In the genomic region with DNA sequence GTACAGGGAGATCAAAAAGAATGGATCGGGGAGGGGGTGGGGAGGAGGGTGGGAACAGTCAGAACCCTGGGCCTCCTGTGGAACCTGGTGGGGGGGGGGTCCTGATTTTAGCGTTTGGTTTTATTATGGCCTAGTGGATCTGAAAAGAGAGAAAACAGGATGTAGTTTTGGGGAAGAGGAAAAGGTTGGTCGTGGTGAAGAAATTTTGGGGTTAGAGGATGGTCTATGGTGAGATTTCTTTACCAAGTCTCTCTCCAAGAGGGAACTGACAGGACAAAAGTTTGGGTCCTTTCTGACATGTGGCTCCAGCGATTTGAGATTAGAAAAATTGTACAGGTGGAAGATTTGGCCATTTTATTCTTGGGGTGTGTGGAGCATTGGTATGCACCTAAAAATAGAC, we compare ENCODE assay signal across 16 mouse cellular contexts. TPM values are rescaled to one million over a fixed set of nuclear protein-coding genes. Genes with fewer than 3 reads are reported as not detected.
DNase-seq lines count a peak whose midpoint lies in the region; ATAC-seq and TF ChIP-seq lines count a peak whose summit lies in the region.
"Had no signal": no experiment of that assay in that cellular context is flagged by ENCODE, and none has a peak within 500 bp of the region (broad histone marks: within the 10 kb centered on the region; RNA-seq: fewer than 3 reads in every experiment).

No protein-coding gene starts in this region.

- H3K4me3 ChIP-seq in layer of hippocampus, adult 2 months: peak overlapping the region; percentile 89
- H3K4me3 ChIP-seq in forebrain, embryonic 12.5 days (replicated peaks): peak overlapping the region; percentile 74; the same call in 1 of the 2 replicates
- H3K4me3 ChIP-seq in limb, embryonic 14.5 days (replicated peaks; ENCODE audit: low read length): peak overlapping the region; percentile 60; the same call in 1 of the 2 replicates
- peak overlapping the region; percentile 21; the same call in 1 of the 2 replicates for H3K4me3 ChIP-seq in olfactory bulb, adult 2 months (ENCODE audit: insufficient read depth, low read depth, low read length)

- peaks cover 31% of the 10 kb centered on the region for H3K36me3 ChIP-seq in forebrain, embryonic 12.5 days (replicated peaks)
- peaks cover 23% of the 10 kb centered on the region for H3K36me3 ChIP-seq in limb, embryonic 14.5 days (ENCODE audit: control insufficient read depth, insufficient read depth, low read length)

- ATAC-seq in forebrain, embryonic 12.5 days (ENCODE audit: low FRiP score): no peak
- ATAC-seq in limb, embryonic 14.5 days (ENCODE audit: low FRiP score, low read depth): no peak
- ATAC-seq in activated CD4-positive, CD25-positive, alpha-beta regulatory T cell, adult 4 months: no peak

- TF ChIP-seq POLR2A in limb, embryonic 14.5 days (IDR thresholded peaks at IDR 0.05; ENCODE audit: borderline replicate concordance, extremely low read depth, insufficient read depth, insufficient read length): no peak
- no peak for TF ChIP-seq POLR2A in olfactory bulb, adult 2 months (IDR thresholded peaks at IDR 0.05; ENCODE audit: insufficient read depth, low read depth, low read length)

- peak overlapping the region; percentile 92; the same call in 1 of the 2 replicates for H3K9ac ChIP-seq in forebrain, embryonic 12.5 days
- no peak overlapping the region for H3K9ac ChIP-seq in limb, embryonic 14.5 days (ENCODE audit: low read depth, low read length, severe bottlenecking)

- no peak for DNase-seq in layer of hippocampus, adult 2 months (ENCODE audit: low spot score in 2 of 2)
- DNase-seq in layer of hippocampus, postnatal 25 days (ENCODE audit: extremely low spot score in 1 of 2, low spot score in 1 of 2): no peak
- no peak for DNase-seq in limb, embryonic 14.5 days (ENCODE audit: low spot score)
- no peak for DNase-seq in spleen, postnatal 10 days (ENCODE audit: low spot score in 2 of 2)
- DNase-seq in urinary bladder, postnatal 4 days (ENCODE audit: low spot score in 2 of 2): no peak
- DNase-seq: adrenal gland, postnatal 14 days; cerebellum, adult 11 months; heart, postnatal 10 days; lung, embryonic 14.5 days had no signal

- 47% methylated on average over 4 of the region's 4 CpGs for WGBS in forebrain, embryonic 12.5 days
- 54% methylated on average over 4 of the region's 4 CpGs for WGBS in limb, embryonic 14.5 days
- 17% methylated on average over 4 of the region's 4 CpGs for WGBS in olfactory bulb, adult 2 months

- H3K4me1 ChIP-seq in forebrain, embryonic 12.5 days: peaks cover 49% of the 10 kb centered on the region
- peaks cover 28% of the 10 kb centered on the region for H3K4me1 ChIP-seq in limb, embryonic 14.5 days (ENCODE audit: control insufficient read depth, insufficient read depth, low read length)
- peaks cover 41% of the 10 kb centered on the region for H3K4me1 ChIP-seq in olfactory bulb, adult 2 months (ENCODE audit: control insufficient read depth, insufficient read depth, low read length)

- H3K27me3 ChIP-seq in forebrain, embryonic 12.5 days: peaks cover 12% of the 10 kb centered on the region
- H3K27me3 ChIP-seq in limb, embryonic 14.5 days (ENCODE audit: control insufficient read depth, insufficient read depth, low read length): no peaks in the 10 kb centered on the region

- H3K4me2 ChIP-seq in forebrain, embryonic 12.5 days: peak overlapping the region; percentile 80
- H3K4me2 ChIP-seq in limb, embryonic 14.5 days (replicated peaks; ENCODE audit: low read depth, low read length, severe bottlenecking): no peak overlapping the region

- no peaks in the 10 kb centered on the region for H3K9me3 ChIP-seq in forebrain, embryonic 12.5 days
- H3K9me3 ChIP-seq in limb, embryonic 14.5 days (ENCODE audit: control insufficient read depth, low read length): no peaks in the 10 kb centered on the region

- H3K27ac ChIP-seq in layer of hippocampus, adult 2 months: peak overlapping the region; percentile 96
- H3K27ac ChIP-seq in forebrain, embryonic 12.5 days: no peak overlapping the region
- H3K27ac ChIP-seq in limb, embryonic 14.5 days (replicated peaks; ENCODE audit: low read depth, low read length): no peak overlapping the region
- no peak overlapping the region for H3K27ac ChIP-seq in olfactory bulb, adult 2 months (ENCODE audit: insufficient read depth, low read depth, low read length)
- H3K27ac ChIP-seq: kidney, postnatal 0 days had no signal

- no peak for TF ChIP-seq CTCF in layer of hippocampus, adult 2 months (conservative IDR thresholded peaks at IDR 0.05)
- no peak for TF ChIP-seq CTCF in olfactory bulb, adult 2 months (IDR thresholded peaks at IDR 0.05; ENCODE audit: insufficient read depth, low read depth, low read length)

RNA-seq across cellular contexts. Expression of gene Gabbr1, which starts 6.0 kb away (rescaled TPM):
- total RNA-seq in layer of hippocampus, adult 2 months (2021): 100 to 1,000 TPM; 682 to 738 TPM
- 100 to 1,000 TPM; 706 to 708 TPM for total RNA-seq in layer of hippocampus, postnatal 25 days (2021)
- 31.7 and 32.6 TPM in 2 replicates for polyA plus RNA-seq in forebrain, embryonic 12.5 days (2016; fragmentation: Nextera tagmentation; extraction: Ambion mirVana)
- 111 and 139 TPM in 2 replicates for polyA plus RNA-seq in limb, embryonic 14.5 days (2012; rRNA removed)
- polyA plus RNA-seq in limb, embryonic 14.5 days (2014; fragmentation: Nextera tagmentation; extraction: Ambion mirVana): 8.4 and 11.1 TPM in 2 replicates
- polyA plus RNA-seq in olfactory bulb, adult 2 months (2012; ENCODE audit: insufficient read depth, insufficient read length, low replicate concordance, missing spikeins): 220 and 221 TPM in 2 replicates
- polyA plus RNA-seq in activated CD4-positive, CD25-positive, alpha-beta regulatory T cell, adult 4 months (2017; shearing (Covaris generic)): 1 to 10 TPM; 5.0 to 6.2 TPM

RNA-seq across cellular contexts. Expression of gene Mog, which starts 28.5 kb away (rescaled TPM):
- 10 to 100 TPM; 42.6 to 45.6 TPM for total RNA-seq in layer of hippocampus, adult 2 months (2021)
- 100 to 1,000 TPM in 1 of 2 experiments, 10 to 100 TPM in 1; 96.8 to 121 TPM for total RNA-seq in layer of hippocampus, postnatal 25 days (2021)
- polyA plus RNA-seq in forebrain, embryonic 12.5 days (2016; fragmentation: Nextera tagmentation; extraction: Ambion mirVana): 1.1 and 1.2 TPM in 2 replicates
- not detected in 2 replicates for polyA plus RNA-seq in limb, embryonic 14.5 days (2012; rRNA removed)
- polyA plus RNA-seq in limb, embryonic 14.5 days (2014; fragmentation: Nextera tagmentation; extraction: Ambion mirVana): 0.35 TPM in 1 of 2 replicates, not detected in the other
- not detected in 2 replicates for polyA plus RNA-seq in olfactory bulb, adult 2 months (2012; ENCODE audit: insufficient read depth, insufficient read length, low replicate concordance, missing spikeins)
- not detected for polyA plus RNA-seq in activated CD4-positive, CD25-positive, alpha-beta regulatory T cell, adult 4 months (2017; shearing (Covaris generic))
- total RNA-seq: adrenal gland, postnatal 14 days; gastrocnemius, postnatal 4 days; heart, postnatal 10 days had no signal
- polyA plus RNA-seq: kidney, postnatal 0 days; thymus, postnatal 0 days had no signal

RNA-seq across cellular contexts. Expression of gene Olfr90, which starts 36.6 kb away (rescaled TPM):
- not detected for total RNA-seq in layer of hippocampus, adult 2 months (2021)
- total RNA-seq in layer of hippocampus, postnatal 25 days (2021): under 1 TPM in 1 of 2 experiments, not detected in 1; 0.14 TPM
- polyA plus RNA-seq in forebrain, embryonic 12.5 days (2016; fragmentation: Nextera tagmentation; extraction: Ambion mirVana): 0.06 and 0.15 TPM in 2 replicates
- not detected in 2 replicates for polyA plus RNA-seq in limb, embryonic 14.5 days (2012; rRNA removed)
- not detected in 2 replicates for polyA plus RNA-seq in limb, embryonic 14.5 days (2014; fragmentation: Nextera tagmentation; extraction: Ambion mirVana)
- polyA plus RNA-seq in olfactory bulb, adult 2 months (2012; ENCODE audit: insufficient read depth, insufficient read length, low replicate concordance, missing spikeins): not detected in 2 replicates
- under 1 TPM in 1 of 2 experiments, not detected in 1; 0.19 TPM for polyA plus RNA-seq in activated CD4-positive, CD25-positive, alpha-beta regulatory T cell, adult 4 months (2017; shearing (Covaris generic))
- total RNA-seq: adrenal gland, postnatal 14 days; gastrocnemius, postnatal 4 days; heart, postnatal 10 days; left cerebral cortex, postnatal 10 days had no signal
- polyA plus RNA-seq: kidney, postnatal 0 days; lung, embryonic 14.5 days; thymus, postnatal 0 days had no signal

RNA-seq across cellular contexts. Expression of gene Olfr91, which starts 46.3 kb away (rescaled TPM):
- total RNA-seq in layer of hippocampus, adult 2 months (2021): not detected
- not detected for total RNA-seq in layer of hippocampus, postnatal 25 days (2021)
- polyA plus RNA-seq in forebrain, embryonic 12.5 days (2016; fragmentation: Nextera tagmentation; extraction: Ambion mirVana): not detected in 2 replicates
- polyA plus RNA-seq in limb, embryonic 14.5 days (2012; rRNA removed): not detected in 2 replicates
- 0.07 TPM in 1 of 2 replicates, not detected in the other for polyA plus RNA-seq in limb, embryonic 14.5 days (2014; fragmentation: Nextera tagmentation; extraction: Ambion mirVana)
- polyA plus RNA-seq in olfactory bulb, adult 2 months (2012; ENCODE audit: insufficient read depth, insufficient read length, low replicate concordance, missing spikeins): not detected in 2 replicates
- polyA plus RNA-seq in activated CD4-positive, CD25-positive, alpha-beta regulatory T cell, adult 4 months (2017; shearing (Covaris generic)): not detected
- total RNA-seq: adrenal gland, postnatal 14 days; gastrocnemius, postnatal 4 days; heart, postnatal 10 days; left cerebral cortex, postnatal 10 days had no signal
- polyA plus RNA-seq: kidney, postnatal 0 days; lung, embryonic 14.5 days; thymus, postnatal 0 days had no signal

RNA-seq across cellular contexts. Expression of gene Zfp57, which starts 50.8 kb away (rescaled TPM):
- 10 to 100 TPM; 15.0 to 15.8 TPM for total RNA-seq in layer of hippocampus, adult 2 months (2021)
- total RNA-seq in layer of hippocampus, postnatal 25 days (2021): 10 to 100 TPM; 14.5 to 21.7 TPM
- polyA plus RNA-seq in forebrain, embryonic 12.5 days (2016; fragmentation: Nextera tagmentation; extraction: Ambion mirVana): 193 and 197 TPM in 2 replicates
- polyA plus RNA-seq in limb, embryonic 14.5 days (2012; rRNA removed): 140 and 149 TPM in 2 replicates
- 85.9 and 86.1 TPM in 2 replicates for polyA plus RNA-seq in limb, embryonic 14.5 days (2014; fragmentation: Nextera tagmentation; extraction: Ambion mirVana)
- not detected in 2 replicates for polyA plus RNA-seq in olfactory bulb, adult 2 months (2012; ENCODE audit: insufficient read depth, insufficient read length, low replicate concordance, missing spikeins)
- polyA plus RNA-seq in activated CD4-positive, CD25-positive, alpha-beta regulatory T cell, adult 4 months (2017; shearing (Covaris generic)): not detected

Comparison
In these comparisons a context has a peak if more than half of its experiments do, and no peak if none do; other contexts are left out.
1. H3K4me3 ChIP-seq: peak in every context shown above with its lines; median percentile 89 in layer of hippocampus, adult 2 months; 74 in forebrain, embryonic 12.5 days; 60 in limb, embryonic 14.5 days; 21 in olfactory bulb, adult 2 months.